Mouse (Mus musculus) midbrain, embryonic 11.5 days (tissue): ENCODE data around the gene Grm7. TPM values are rescaled to one million over a fixed set of nuclear protein-coding genes. Genes with fewer than 3 reads are reported as not detected.

Experiments used
- ATAC-seq: fragments of 200-750 bp; cut with Nextera tagmentation; 2 replicates; pipeline ENCODE4 v1.8.0; 2017; ENCODE audit warnings: moderate TSS enrichment, moderate library complexity; ENCODE audit not compliant: low FRiP score
- DNase-seq: peaks from one replicate; pipeline ENCODE4 v3.0.0; 2015; ENCODE audit warnings: low spot score; ENCODE audit errors: missing footprints
- H3K27ac ChIP-seq: fragments of 300-500 bp; sonication (generic); 2 replicates; pipeline ENCODE4 v1.5.1; 2014; ENCODE audit warnings: low read depth, low read length
- H3K27me3 ChIP-seq: fragments of 300-500 bp; sonication (generic); 2 replicates; pipeline ENCODE4 v1.6.1; 2014; ENCODE audit warnings: mild to moderate bottlenecking, low read length, moderate library complexity, mixed read lengths; ENCODE audit not compliant: control insufficient read depth, insufficient read depth
- H3K36me3 ChIP-seq: fragments of 300-500 bp; sonication (generic); 2 replicates; pipeline ENCODE4 v1.6.1; 2014; ENCODE audit warnings: mild to moderate bottlenecking, low read length, moderate library complexity, mixed read lengths; ENCODE audit not compliant: control insufficient read depth, insufficient read depth
- H3K4me1 ChIP-seq: fragments of 300-500 bp; sonication (generic); 2 replicates; pipeline ENCODE4 v1.6.1; 2014; ENCODE audit warnings: low read length; ENCODE audit not compliant: control insufficient read depth, insufficient read depth
- H3K4me2 ChIP-seq: fragments of 300-500 bp; sonication (generic); 2 replicates; pipeline ENCODE4 v1.6.1; 2014; ENCODE audit warnings: mild to moderate bottlenecking, moderate library complexity
- H3K4me3 ChIP-seq: fragments of 300-500 bp; sonication (generic); 2 replicates; pipeline ENCODE4 v1.5.1; 2014; ENCODE audit warnings: low read depth, low read length
- H3K9ac ChIP-seq: fragments of 300-500 bp; sonication (generic); 2 replicates; pipeline ENCODE4 v1.6.1; 2014; ENCODE audit warnings: low read length
- H3K9me3 ChIP-seq: fragments of 300-500 bp; sonication (generic); 2 replicates; pipeline ENCODE4 v1.6.1; 2016; ENCODE audit warnings: low read length; ENCODE audit not compliant: control insufficient read depth
- WGBS: fragments of 180-500 bp; shearing (Covaris S2); extraction: QIAGEN DNeasy Blood & Tissue Kit; methylation state at CpG from one replicate; pipeline ENCODE4 v1.1.7; 2014; 5-methylcytosine and 5-hydroxymethylcytosine counted together
- polyA plus RNA-seq: library from polyadenylated mRNA; unstranded; fragments of >200 nt; fragmentation: Nextera tagmentation; extraction: Ambion mirVana; gene quantifications from 2 replicates; pipeline ENCODE4 v1.2.1, GENCODE M21; 2014

The Grm7 gene
- polyA plus RNA-seq, 1 experiment from 2014 or later: 2.2 TPM

DNA sequence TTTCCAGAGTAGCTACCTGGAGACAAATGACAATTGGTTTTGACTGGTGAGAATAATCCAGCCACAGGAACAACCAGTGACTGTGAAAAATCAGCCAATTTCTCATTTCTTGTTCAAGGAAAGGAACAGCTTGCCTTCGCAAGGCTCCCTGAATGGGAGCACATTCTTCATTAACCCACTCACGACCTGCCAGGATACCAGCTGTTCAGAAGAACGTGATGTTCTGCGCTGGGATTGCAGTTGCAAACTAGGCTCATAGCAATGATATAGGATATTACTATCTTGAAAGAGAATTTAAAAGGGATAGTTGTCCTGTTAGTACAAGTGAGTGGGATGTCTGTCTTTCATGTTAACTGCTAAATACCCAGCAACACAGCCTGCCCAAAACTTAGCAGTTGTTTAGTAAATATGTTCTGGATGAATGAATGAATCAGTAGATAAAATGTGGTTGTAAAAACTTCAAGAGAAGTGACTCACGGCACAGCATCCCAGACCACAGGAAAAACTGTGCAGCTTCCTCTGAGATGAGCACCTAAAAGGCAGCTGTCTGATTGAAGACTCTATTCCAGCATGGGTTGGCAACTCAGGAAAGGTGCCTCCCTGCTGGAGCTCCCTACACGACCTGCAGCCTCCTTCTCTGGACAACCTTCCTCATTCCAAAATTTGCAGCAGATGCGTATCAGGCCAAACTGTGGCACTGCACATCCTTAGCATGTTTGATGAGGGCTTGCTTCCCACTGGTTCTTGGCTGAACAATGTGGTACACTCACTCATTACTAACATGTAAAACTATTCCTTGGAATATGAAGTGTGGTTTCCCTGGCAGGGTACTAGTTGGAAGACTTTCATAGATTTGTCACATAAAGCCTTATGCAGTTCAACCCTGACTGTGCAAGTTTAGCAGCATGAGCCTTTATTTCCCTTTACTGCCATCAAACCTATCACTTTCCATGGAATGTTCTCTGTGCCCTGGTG, 408.9 kb downstream of the Grm7 start:
- no peak for ATAC-seq
- WGBS: 79% methylated on average over 7 of the region's 7 CpGs

DNA sequence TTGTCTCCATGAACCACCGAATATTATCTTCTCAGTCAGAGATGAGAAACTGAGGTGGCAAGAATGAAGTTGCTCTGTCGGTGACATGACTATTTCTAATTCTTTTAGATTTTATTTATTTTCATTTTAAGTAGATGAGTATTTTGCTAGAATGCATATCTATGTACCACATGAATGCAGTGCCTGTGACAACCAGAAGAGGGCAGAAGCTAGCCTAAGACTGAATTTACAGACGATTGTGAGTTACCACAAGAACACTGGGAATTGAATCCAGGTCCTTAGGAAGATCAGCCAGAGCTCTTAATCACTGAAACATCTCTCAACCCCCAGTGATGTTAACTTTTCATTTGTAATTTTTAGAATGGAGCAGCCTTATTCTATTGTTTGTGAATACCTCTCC, 412.4 kb downstream of the Grm7 start:
- ATAC-seq: no peak
- Histone ChIP-seq H3K4me2 (no peak overlapping the region), H3K4me3 (no peak overlapping the region), H3K4me1 (no peaks in the 10 kb centered on the region), H3K36me3 (no peaks in the 10 kb centered on the region), H3K27ac (no peak overlapping the region), H3K9me3 (no peaks in the 10 kb centered on the region), H3K27me3 (no peaks in the 10 kb centered on the region), H3K9ac (no peak overlapping the region)
- WGBS: 87% methylated on average over 3 of the region's 3 CpGs
- no peak for DNase-seq

More for the DNA sequence above, 408.9 kb downstream of the Grm7 start:
- H3K27ac ChIP-seq: no peak overlapping the region
- H3K9me3 ChIP-seq: no peaks in the 10 kb centered on the region
- H3K4me2 ChIP-seq: no peak overlapping the region
- no peak for DNase-seq
- no peaks in the 10 kb centered on the region for H3K4me1 ChIP-seq
- H3K27me3 ChIP-seq: no peaks in the 10 kb centered on the region
- no peaks in the 10 kb centered on the region for H3K36me3 ChIP-seq
- no peak overlapping the region for H3K4me3 ChIP-seq
- H3K9ac ChIP-seq: no peak overlapping the region

DNA sequence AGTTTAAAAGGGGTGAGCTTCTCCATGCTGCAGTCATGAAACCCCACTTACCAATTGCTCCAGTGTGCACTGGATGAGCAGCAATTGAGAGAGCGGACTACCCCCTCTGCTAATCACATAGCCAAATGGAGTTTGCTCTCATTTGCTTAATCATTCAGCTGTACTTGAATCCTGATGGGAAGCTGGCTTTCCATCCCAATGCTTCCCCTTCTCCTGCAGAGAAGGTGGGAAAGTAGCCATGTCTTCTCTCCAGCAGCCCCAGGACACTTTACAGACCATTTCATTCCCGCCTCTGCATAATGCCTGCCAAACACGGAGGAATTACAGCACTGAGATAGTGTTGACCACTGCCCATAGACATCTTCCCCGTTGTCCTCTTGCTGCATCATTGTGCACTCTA, 414.6 kb downstream of the Grm7 start:
- Histone ChIP-seq H3K4me2 (no peak overlapping the region), H3K9me3 (no peaks in the 10 kb centered on the region), H3K9ac (no peak overlapping the region), H3K4me1 (no peaks in the 10 kb centered on the region), H3K4me3 (no peak overlapping the region), H3K36me3 (no peaks in the 10 kb centered on the region), H3K27ac (no peak overlapping the region), H3K27me3 (no peaks in the 10 kb centered on the region)
- 68% methylated on average over 4 of the region's 4 CpGs for WGBS
- no peak for DNase-seq
- ATAC-seq: no peak

- H3K27ac ChIP-seq: no peak overlapping the region
- H3K36me3 ChIP-seq: no peaks in the 10 kb centered on the region
- H3K4me2 ChIP-seq: no peak overlapping the region
- H3K27me3 ChIP-seq: no peaks in the 10 kb centered on the region
- no peaks in the 10 kb centered on the region for H3K4me1 ChIP-seq
- no peak overlapping the region for H3K9ac ChIP-seq
- DNase-seq (no peak), ATAC-seq (no peak)
- no peak overlapping the region for H3K4me3 ChIP-seq
- 80% methylated on average over 3 of the region's 3 CpGs for WGBS
- no peaks in the 10 kb centered on the region for H3K9me3 ChIP-seq
These were observed 439.2 kb downstream of the Grm7 start for GRCm38 (mm10) chr6:111084569-111084968.

- Histone ChIP-seq H3K27me3 (no peaks in the 10 kb centered on the region), H3K4me3 (no peak overlapping the region), H3K4me1 (no peaks in the 10 kb centered on the region), H3K4me2 (no peak overlapping the region), H3K27ac (no peak overlapping the region), H3K9ac (no peak overlapping the region), H3K9me3 (no peaks in the 10 kb centered on the region), H3K36me3 (no peaks in the 10 kb centered on the region)
- ATAC-seq (no peak), DNase-seq (no peak)
- WGBS: 78% methylated on average over 1 of the region's 1 CpGs
These were observed 449.4 kb downstream of the Grm7 start for GRCm38 (mm10) chr6:111094818-111095217.

GRCm38 (mm10) chr6:111105485-111105884, 460.1 kb downstream of the Grm7 start:
- H3K9ac ChIP-seq: no peak overlapping the region
- no peak for DNase-seq
- no peaks in the 10 kb centered on the region for H3K36me3 ChIP-seq
- no peaks in the 10 kb centered on the region for H3K9me3 ChIP-seq
- no peaks in the 10 kb centered on the region for H3K4me1 ChIP-seq
- H3K27me3 ChIP-seq: no peaks in the 10 kb centered on the region
- no peak for ATAC-seq
- H3K27ac ChIP-seq: no peak overlapping the region
- H3K4me2 ChIP-seq: no peak overlapping the region
- H3K4me3 ChIP-seq: no peak overlapping the region
- 90% methylated on average over 1 of the region's 1 CpGs for WGBS

DNA sequence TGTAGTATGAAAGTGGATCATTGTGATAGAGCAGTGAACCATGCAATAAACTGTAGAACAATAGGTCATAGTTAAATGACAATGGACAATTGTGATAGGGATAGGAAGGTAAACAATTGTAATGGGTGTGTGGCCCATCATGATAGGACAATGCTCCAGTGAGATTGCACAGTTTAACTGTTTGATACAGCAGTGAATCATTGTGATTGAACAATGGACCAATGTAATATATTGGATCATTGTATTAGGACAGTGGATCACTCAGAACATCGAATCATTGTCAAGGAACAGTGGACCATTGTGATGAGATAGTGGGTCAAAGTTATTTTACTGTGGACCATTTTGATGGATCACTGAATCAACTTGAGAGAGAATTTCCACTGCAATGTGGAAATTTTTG, 515.7 kb downstream of the Grm7 start:
- Histone ChIP-seq H3K27me3 (no peaks in the 10 kb centered on the region), H3K36me3 (no peaks in the 10 kb centered on the region), H3K9me3 (no peaks in the 10 kb centered on the region), H3K4me3 (no peak overlapping the region), H3K27ac (no peak overlapping the region), H3K4me2 (no peak overlapping the region), H3K9ac (no peak overlapping the region), H3K4me1 (no peaks in the 10 kb centered on the region)
- 75% methylated on average over 1 of the region's 1 CpGs for WGBS
- DNase-seq: no peak
- no peak for ATAC-seq

- Histone ChIP-seq H3K4me3 (no peak overlapping the region), H3K9me3 (no peaks in the 10 kb centered on the region), H3K9ac (no peak overlapping the region), H3K27me3 (no peaks in the 10 kb centered on the region), H3K36me3 (no peaks in the 10 kb centered on the region), H3K4me1 (no peaks in the 10 kb centered on the region), H3K27ac (no peak overlapping the region), H3K4me2 (no peak overlapping the region)
- ATAC-seq (no peak), DNase-seq (no peak)
- WGBS: 94% methylated on average over 3 of the region's 3 CpGs
These were observed 550.0 kb downstream of the Grm7 start for GRCm38 (mm10) chr6:111195333-111195732.

GRCm38 (mm10) chr6:111221083-111221729, 575.8 kb downstream of the Grm7 start:
- DNase-seq: peak; percentile 86
- no peak overlapping the region for H3K4me3 ChIP-seq
- WGBS: 38% methylated on average over 6 of the region's 6 CpGs
- no peak overlapping the region for H3K27ac ChIP-seq
- ATAC-seq: peak; percentile 87
- H3K4me2 ChIP-seq: no peak overlapping the region
- H3K9ac ChIP-seq: no peak overlapping the region
- H3K9me3 ChIP-seq: no peaks in the 10 kb centered on the region
- H3K4me1 ChIP-seq: no peaks in the 10 kb centered on the region
- H3K36me3 ChIP-seq: no peaks in the 10 kb centered on the region
- no peaks in the 10 kb centered on the region for H3K27me3 ChIP-seq
